Mouse (Mus musculus) intestine, postnatal 0 days (tissue): ENCODE measurements around the gene Foxj3. TPM values are rescaled to one million over a fixed set of nuclear protein-coding genes. Genes with fewer than 3 reads are reported as not detected.
"Not testable (repeated sequence)": the region's sequence is repeated elsewhere in the genome, so short reads cannot be mapped to it uniquely, and the experiment has no call there.

Experiments
- ATAC-seq: fragments of 200-750 bp; cut with Nextera tagmentation; 2 replicates; pipeline ENCODE4 v1.8.0; 2017; ENCODE audit warnings: mild to moderate bottlenecking, moderate TSS enrichment, moderate library complexity
- H3K27ac ChIP-seq: fragments of 300-500 bp; sonication (generic); 2 replicates; pipeline ENCODE4 v1.5.1; 2014; ENCODE audit warnings: mild to moderate bottlenecking, low read depth, low read length, moderate library complexity
- H3K27me3 ChIP-seq: fragments of 300-500 bp; sonication (generic); replicated peaks from 2 replicates; pipeline ENCODE4 v1.6.1; 2014; ENCODE audit warnings: low read length, mixed read lengths; ENCODE audit not compliant: control insufficient read depth, insufficient read depth
- H3K36me3 ChIP-seq: fragments of 300-500 bp; sonication (generic); 2 replicates; pipeline ENCODE4 v1.6.1; 2014; ENCODE audit warnings: mild to moderate bottlenecking, moderate library complexity; ENCODE audit not compliant: control insufficient read depth, insufficient read depth
- H3K4me1 ChIP-seq: fragments of 300-500 bp; sonication (generic); replicated peaks from 2 replicates; pipeline ENCODE4 v1.6.1; 2014; ENCODE audit warnings: antibody characterized with exemption, low read length, mixed read lengths; ENCODE audit not compliant: control insufficient read depth, insufficient read depth
- H3K4me2 ChIP-seq: fragments of 300-500 bp; sonication (generic); replicated peaks from 2 replicates; pipeline ENCODE4 v1.6.1; 2014; ENCODE audit warnings: low read depth, mild to moderate bottlenecking, moderate library complexity
- H3K4me3 ChIP-seq: fragments of 300-500 bp; sonication (generic); 2 replicates; pipeline ENCODE4 v1.5.1; 2014; ENCODE audit warnings: low read depth, low read length
- H3K9ac ChIP-seq: fragments of 300-500 bp; sonication (generic); 2 replicates; pipeline ENCODE4 v1.6.1; 2014; ENCODE audit warnings: mild to moderate bottlenecking, low read depth, low read length
- H3K9me3 ChIP-seq: fragments of 300-500 bp; sonication (generic); 2 replicates; pipeline ENCODE4 v1.6.1; 2016; ENCODE audit warnings: mixed run types; ENCODE audit not compliant: control insufficient read depth
- CTCF ChIP-seq: sonication (generic); IDR thresholded peaks from 2 replicates; pipeline ENCODE4 v1.5.1; 2016; ENCODE audit warnings: low read depth, mild to moderate bottlenecking, control low read depth, antibody characterized with exemption, moderate library complexity
- WGBS: fragments of 180-500 bp; shearing (Covaris S2); extraction: QIAGEN DNeasy Blood & Tissue Kit; methylation state at CpG from one replicate; pipeline ENCODE4 v1.1.7; 2014; 5-methylcytosine and 5-hydroxymethylcytosine counted together
- polyA plus RNA-seq: library from polyadenylated mRNA; unstranded; fragments of >200 nt; fragmentation: Nextera tagmentation; extraction: Ambion mirVana; gene quantifications from 2 replicates; pipeline ENCODE4 v1.2.1, GENCODE M21; 2015

Foxj3 gene
- 11.8 and 13.9 TPM in 2 replicates for polyA plus RNA-seq

GRCm38 (mm10) chr4:119536615-119537014 is at the start of gene Foxj3:
Gene Foxj3, plus strand, starts transcription at chr4:119537004.
- WGBS: 68% methylated on average over 4 of the region's 4 CpGs
- H3K27me3 ChIP-seq, H3K4me3 ChIP-seq, H3K9me3 ChIP-seq, H3K4me1 ChIP-seq, H3K36me3 ChIP-seq, ATAC-seq, H3K9ac ChIP-seq: not testable (repeated sequence)
- Histone ChIP-seq H3K27ac (peak within 1 kb of the TSS; percentile 99), H3K4me2 (peak within 1 kb of the TSS; percentile 91)

GRCm38 (mm10) chr4:119489666-119490065 is 47.1 kb upstream of the Foxj3 start:
- no peak for ATAC-seq
- no peak overlapping the region for H3K27ac ChIP-seq
- WGBS: 87% methylated on average over 10 of the region's 10 CpGs
- no peak overlapping the region for H3K9ac ChIP-seq
- H3K4me3 ChIP-seq: no peak overlapping the region
- H3K4me1 ChIP-seq: no peaks in the 10 kb centered on the region
- TF ChIP-seq CTCF: no peak
- H3K9me3 ChIP-seq: no peaks in the 10 kb centered on the region
- no peaks in the 10 kb centered on the region for H3K36me3 ChIP-seq
- no peak overlapping the region for H3K4me2 ChIP-seq
- peaks cover 23% of the 10 kb centered on the region for H3K27me3 ChIP-seq

- WGBS: 81% methylated on average over 3 of the region's 3 CpGs
- peak; percentile 53 for TF ChIP-seq CTCF
- Histone ChIP-seq H3K4me1 (no peaks in the 10 kb centered on the region), H3K9me3 (no peaks in the 10 kb centered on the region), H3K4me2 (no peak overlapping the region), H3K4me3 (no peak overlapping the region), H3K27ac (no peak overlapping the region), H3K9ac (no peak overlapping the region), H3K27me3 (peaks cover 23% of the 10 kb centered on the region), H3K36me3 (no peaks in the 10 kb centered on the region)
- no peak for ATAC-seq
These were observed 46.0 kb upstream of the Foxj3 start for GRCm38 (mm10) chr4:119490806-119491205.

GRCm38 (mm10) chr4:119492291-119492932 is 44.4 kb upstream of the Foxj3 start, which contains the start of gene Rimkla:
Gene Rimkla, minus strand, starts transcription at chr4:119492628.
- H3K27ac ChIP-seq: no peak within 1 kb of the TSS
- TF ChIP-seq CTCF: no peak
- H3K9me3 ChIP-seq: no peaks in the 10 kb centered on the region
- H3K27me3 ChIP-seq: peaks cover 23% of the 10 kb centered on the region
- H3K4me2 ChIP-seq: peak within 1 kb of the TSS; percentile 92
- ATAC-seq: peak; percentile 56
- no peaks in the 10 kb centered on the region for H3K4me1 ChIP-seq
- peak within 1 kb of the TSS; percentile 53 for H3K4me3 ChIP-seq
- under 1% methylated on average over 75 of the region's 77 CpGs for WGBS
- H3K9ac ChIP-seq: 0 out of 2 replicates have a peak within 1 kb of the TSS, but pooled peaks have one; percentile 17
- no peaks in the 10 kb centered on the region for H3K36me3 ChIP-seq

GRCm38 (mm10) chr4:119492933-119493327 is 43.9 kb upstream of the Foxj3 start:
- no peak for ATAC-seq
- no peak for TF ChIP-seq CTCF
- Histone ChIP-seq H3K4me2 (peak overlapping the region; percentile 92), H3K36me3 (no peaks in the 10 kb centered on the region), H3K9me3 (no peaks in the 10 kb centered on the region), H3K27ac (no peak overlapping the region), H3K27me3 (peaks cover 23% of the 10 kb centered on the region), H3K4me3 (peak overlapping the region; percentile 53), H3K9ac (no peak overlapping the region), H3K4me1 (no peaks in the 10 kb centered on the region)
- 36% methylated on average over 10 of the region's 10 CpGs for WGBS

- H3K27ac ChIP-seq: no peak overlapping the region
- no peaks in the 10 kb centered on the region for H3K4me1 ChIP-seq
- H3K27me3 ChIP-seq: 0 out of 2 replicates have a peak, but pooled peaks cover 2% of the 10 kb centered on the region
- no peak overlapping the region for H3K4me2 ChIP-seq
- no peak for ATAC-seq
- 56% methylated on average over 5 of the region's 5 CpGs for WGBS
- TF ChIP-seq CTCF: no peak
- H3K4me3 ChIP-seq: no peak overlapping the region
- H3K36me3 ChIP-seq: no peaks in the 10 kb centered on the region
- H3K9ac ChIP-seq: no peak overlapping the region
- H3K9me3 ChIP-seq: no peaks in the 10 kb centered on the region
These were observed 38.4 kb upstream of the Foxj3 start for GRCm38 (mm10) chr4:119498319-119498848.
